Mouse (Mus musculus) E14TG2a.4 (cell line): ENCODE results near the gene Fgd5.

ENCODE experiments used
- CTCF ChIP-seq: conservative IDR thresholded peaks from 2 replicates; pipeline ENCODE4 v1.5.1; 2014; ENCODE audit warnings: low read length
- POU5F1 ChIP-seq: IDR thresholded peaks from 2 replicates; pipeline ENCODE4 v1.6.1; 2014; ENCODE audit warnings: low read length, borderline replicate concordance

- TF ChIP-seq CTCF, result no peak
- no peak for TF ChIP-seq POU5F1
Measured at GRCm38 (mm10) chr6:92093869-92094268, 115.2 kb downstream of the Fgd5 start.
